Mouse (Mus musculus) cerebellum, adult 11-12 months (tissue): ENCODE results near the gene Ret.
A peak's percentile ranks its signal among the peaks of the same experiment; 100 is the strongest.

ENCODE experiments used
- DNase-seq: peaks from one replicate; pipeline ENCODE4 v3.0.0; 2022

Ret gene

DNA sequence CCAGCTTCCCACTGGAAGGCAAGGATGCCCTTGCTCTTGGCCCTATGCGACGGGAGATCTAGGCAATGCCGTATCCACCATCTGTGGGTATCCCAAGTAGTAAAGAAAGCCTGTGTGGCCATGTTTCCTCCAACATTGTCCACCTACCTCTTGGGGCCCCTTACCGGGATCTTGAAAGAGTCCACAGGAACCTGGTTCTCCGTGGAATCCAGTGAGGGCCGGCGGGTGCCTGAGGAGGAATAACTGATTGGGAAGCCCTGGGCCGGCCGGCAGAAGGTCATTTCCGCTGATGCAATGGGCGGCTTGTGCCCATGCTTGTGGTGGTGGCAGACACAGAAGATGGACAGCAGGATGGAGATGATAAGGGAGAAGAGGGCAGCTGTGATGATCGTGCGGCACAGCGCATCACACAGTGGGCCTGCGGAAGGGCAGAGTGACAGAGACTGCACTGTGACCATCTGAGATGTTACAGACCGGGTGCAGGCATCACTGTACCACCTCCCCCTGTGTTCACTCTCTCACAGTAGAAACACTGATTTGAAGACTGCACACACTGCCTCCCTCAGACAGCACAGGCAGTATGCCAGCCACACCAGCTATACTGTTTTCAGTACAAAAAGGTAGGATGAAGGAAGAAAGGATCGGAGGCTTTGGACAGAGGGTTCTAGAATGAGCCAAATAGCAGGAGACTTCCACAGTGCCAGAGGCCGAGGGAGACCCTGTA, 24.1 kb downstream of the Ret start:
- DNase-seq = no peak

DNA sequence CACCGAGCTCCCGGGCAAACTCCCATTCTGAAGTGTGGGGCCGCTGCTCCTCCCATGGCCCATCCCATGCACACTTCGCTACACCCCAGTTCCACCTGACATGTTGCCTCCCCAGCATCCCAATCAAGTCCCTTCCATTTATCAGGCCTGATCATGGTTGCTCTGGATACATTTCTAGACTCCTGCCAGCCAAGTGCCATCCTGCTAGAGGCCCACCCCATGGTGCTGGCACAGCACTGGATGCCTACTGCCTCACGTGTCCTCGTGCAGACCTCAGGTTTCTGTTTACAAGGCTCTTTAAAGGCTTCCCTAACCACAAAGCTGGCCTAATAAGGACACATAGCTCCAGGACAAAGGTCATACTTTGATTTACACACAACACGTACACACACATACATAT, 26.1 kb downstream of the Ret start:
- no peak for DNase-seq

DNA sequence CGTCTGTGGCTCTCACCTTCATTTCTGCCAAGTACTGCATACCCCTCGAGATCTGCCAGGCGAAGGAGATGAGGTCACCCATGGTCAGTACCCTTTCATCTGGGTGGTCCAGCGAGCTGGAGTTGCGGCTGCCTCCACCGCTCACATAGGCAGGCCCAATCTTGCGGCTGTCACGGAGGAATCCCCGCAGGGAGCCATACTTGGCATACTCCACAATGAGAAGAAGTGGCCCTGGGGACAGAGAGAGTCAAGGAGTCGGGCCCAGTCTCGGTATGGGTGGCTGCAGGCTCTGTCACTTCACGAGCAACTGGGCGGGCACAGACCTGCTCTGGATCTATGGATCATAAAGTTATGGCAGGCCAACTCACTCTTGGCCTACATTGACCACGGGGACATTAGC, 29.4 kb downstream of the Ret start:
- no peak for DNase-seq

DNA sequence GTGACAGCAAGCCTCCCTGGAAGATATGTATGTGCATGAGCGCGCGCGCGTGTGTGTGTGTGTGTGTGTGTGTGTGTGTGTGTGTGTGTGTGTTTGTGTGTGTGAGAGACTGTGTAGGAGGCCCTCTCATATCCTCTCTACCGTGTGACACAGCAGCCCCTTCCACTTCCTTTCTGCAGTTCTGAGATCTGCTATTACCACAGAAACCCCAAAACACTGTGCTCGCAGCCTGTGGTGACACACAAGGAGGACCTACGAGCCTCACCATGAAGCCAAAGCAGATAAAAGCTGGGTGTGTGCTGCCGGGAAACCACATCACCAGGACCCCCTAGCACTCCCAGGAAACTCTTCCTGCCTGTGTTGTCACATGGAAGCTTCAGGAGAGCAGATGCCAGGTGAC, 30.5 kb downstream of the Ret start:
- no peak for DNase-seq

DNA sequence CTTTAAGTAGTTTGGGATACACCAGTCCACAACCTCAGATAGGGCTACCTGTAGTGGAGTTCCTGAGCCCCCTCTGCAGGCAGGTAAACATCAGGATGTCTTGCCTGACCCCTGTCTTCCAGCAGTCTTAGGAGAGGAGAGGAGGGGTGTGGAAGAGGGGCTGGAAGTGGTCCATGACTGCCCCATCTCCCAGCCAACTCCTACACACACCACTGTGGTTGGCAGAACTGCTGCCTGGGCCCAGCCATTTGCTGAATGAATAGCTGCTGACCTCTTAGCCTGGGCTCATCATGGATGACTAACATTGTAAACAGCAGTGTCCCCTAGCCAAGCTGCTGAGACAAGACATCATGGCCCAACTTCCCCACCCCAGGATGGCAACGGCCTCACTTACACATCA, 32.0 kb downstream of the Ret start:
- no peak for DNase-seq

DNA sequence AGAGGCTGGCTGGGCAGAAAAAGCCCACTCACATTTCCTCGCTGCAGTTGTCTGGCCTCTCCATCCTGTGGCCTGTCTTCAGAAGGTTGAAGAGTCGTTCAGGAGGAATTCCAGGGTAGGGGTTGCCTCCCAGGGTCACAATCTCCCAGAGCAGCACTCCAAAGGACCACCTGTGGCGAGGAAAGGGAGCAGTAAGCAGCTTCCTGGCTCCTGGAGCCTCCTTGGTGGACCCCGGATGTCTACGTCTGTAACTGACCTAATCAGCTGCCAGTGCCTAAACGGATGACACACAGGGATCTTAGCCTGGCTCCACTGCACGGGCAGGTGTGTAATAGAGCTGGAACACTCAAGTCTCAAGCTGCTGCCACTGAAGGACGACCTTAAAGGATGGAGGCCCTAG, 32.8 kb downstream of the Ret start:
- no peak for DNase-seq

DNA sequence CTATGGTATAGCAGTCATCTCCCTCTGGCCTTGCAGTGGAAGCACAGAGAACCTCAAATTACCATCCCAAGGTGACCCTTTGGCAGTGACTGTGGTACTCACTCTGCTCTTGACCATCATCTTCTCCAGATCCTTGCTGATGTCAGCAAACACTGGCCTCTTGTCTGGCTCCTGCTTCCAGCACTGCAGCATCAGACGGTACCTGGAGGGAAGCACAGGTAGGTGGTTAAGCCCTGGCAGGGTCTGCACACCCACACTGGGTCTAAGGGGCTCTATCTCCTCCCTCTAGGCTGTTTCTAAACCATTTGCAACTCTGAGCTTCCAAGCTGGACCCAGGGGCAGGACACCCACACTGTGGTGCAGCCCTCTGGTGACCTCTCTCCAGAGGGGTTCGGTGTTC, 34.4 kb downstream of the Ret start:
- DNase-seq = no peak

DNA sequence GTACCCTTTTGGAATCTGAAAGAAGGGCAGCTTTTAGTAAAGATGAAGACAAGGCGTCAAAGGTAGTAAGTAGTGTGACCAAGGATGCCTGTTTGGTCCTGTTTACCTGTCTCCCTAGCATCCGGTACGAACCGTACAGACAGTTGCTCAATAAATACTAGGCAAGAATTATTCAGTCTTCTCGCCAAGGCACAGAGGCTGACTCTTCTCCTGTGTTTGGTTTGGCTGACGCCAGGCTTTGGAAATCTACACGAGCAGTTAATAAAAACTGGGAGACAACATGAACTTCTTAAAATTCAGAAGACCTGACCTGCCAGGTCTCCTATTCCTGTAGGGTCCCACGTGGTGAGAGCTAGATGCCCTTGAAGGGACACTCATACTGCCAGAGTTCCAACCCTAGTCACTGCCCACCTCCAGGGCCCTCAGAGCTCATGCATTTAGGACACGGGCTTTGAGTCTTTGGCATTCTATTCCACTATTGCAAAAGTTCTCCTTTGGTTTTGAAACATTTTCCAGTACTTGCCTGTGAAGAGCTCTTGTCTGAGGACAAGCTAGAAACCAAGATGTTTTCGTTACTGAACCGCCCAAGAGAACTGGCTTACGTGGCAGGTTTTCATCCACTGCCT, 34.9 kb downstream of the Ret start:
- no peak for DNase-seq

DNA sequence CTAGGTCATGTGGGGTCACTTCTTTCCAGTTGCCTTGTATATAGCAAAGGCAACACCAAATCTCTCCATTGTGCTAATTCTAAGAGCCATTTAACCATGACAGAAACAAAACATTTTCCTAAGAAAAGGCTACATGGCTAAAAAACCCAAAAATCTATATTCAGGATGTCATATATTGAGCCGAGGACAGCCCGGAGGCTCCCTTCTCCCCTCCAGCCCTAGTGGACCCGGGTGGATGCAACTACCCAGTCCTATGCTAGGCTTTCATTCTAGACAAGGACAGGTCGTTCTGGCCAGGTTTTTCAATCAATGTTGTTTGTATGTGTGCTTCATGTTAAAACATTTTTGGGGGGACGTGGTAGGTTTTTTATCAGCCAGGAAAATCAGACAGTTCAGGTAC, 44.4 kb downstream of the Ret start:
- no peak for DNase-seq

DNA sequence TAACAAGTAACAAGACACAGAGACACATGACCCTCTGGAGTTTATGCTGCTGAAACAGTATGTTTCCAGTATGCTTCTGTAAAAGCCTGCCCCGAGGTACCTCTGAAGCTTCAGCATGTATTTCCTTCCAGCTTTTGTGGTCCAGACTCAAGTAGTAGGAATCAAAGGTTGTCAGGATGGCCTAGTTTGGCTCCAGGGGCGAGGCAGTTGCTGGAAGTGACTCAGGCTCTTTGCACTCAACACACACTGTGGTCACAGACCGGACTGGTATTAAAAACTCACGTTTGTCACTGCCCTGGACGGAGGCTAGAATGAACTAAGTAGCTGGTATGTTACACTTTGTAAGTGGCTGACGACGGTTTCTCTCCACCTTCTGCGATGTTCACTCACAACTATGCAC, 46.5 kb downstream of the Ret start:
- no peak for DNase-seq

DNA sequence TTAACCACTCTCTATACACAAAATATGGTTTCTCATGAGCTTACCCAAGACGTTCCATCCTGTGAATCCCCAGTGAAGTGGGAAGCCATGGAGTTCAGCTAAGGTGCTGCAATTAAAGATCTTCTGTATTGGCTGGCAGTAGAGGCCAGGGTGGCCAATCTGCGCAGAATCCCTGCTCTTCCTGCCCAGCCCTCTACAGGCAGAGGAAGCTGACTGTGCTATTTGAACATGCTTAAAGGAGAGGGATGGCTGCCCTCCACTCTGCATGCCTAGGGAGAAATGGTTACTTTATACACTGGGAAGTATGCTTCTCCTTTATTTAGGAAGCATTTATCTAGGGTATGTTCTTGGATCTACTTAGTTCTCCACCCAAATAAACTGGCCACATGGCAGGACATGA, 47.0 kb downstream of the Ret start:
- no peak for DNase-seq

DNA sequence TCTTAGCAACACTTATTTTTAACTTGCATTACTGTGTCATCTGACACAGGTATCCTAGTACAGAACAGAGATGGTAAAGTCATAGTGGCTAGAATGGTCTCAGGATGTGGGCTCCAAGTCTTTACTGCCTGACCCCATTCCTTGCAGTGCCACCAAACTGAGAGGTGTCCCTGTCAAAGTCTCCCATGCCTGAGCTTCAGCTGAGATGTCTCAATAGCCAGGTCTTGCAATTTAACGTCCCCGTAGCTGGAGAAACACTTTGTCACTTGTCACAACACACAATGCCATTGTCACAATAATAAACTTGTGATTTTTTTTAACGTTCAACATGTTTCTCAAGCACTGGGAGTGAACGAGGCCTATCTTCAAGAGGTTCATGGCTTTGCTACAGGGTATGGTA, 47.4 kb downstream of the Ret start:
- DNase-seq = no peak

DNA sequence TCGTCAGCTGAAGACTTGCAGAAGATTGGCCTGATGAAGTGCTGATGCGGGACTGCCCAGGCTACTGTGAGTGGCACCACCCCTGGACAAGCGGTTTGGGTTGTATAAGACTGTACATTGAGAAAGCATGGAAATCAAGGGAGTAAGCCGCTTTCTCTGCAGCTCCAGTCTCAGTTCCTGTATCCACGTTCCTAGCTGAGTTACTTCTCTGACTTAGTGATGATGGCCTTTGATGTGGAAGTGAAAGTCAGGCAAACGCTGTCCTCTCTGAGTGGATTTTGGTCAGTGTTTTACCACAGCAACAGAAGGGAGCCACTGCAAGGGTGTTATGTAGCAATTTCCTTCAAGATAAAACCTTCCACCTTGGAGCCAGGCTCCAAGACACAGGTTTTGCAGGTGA, 56.6 kb downstream of the Ret start:
- no peak for DNase-seq

DNA sequence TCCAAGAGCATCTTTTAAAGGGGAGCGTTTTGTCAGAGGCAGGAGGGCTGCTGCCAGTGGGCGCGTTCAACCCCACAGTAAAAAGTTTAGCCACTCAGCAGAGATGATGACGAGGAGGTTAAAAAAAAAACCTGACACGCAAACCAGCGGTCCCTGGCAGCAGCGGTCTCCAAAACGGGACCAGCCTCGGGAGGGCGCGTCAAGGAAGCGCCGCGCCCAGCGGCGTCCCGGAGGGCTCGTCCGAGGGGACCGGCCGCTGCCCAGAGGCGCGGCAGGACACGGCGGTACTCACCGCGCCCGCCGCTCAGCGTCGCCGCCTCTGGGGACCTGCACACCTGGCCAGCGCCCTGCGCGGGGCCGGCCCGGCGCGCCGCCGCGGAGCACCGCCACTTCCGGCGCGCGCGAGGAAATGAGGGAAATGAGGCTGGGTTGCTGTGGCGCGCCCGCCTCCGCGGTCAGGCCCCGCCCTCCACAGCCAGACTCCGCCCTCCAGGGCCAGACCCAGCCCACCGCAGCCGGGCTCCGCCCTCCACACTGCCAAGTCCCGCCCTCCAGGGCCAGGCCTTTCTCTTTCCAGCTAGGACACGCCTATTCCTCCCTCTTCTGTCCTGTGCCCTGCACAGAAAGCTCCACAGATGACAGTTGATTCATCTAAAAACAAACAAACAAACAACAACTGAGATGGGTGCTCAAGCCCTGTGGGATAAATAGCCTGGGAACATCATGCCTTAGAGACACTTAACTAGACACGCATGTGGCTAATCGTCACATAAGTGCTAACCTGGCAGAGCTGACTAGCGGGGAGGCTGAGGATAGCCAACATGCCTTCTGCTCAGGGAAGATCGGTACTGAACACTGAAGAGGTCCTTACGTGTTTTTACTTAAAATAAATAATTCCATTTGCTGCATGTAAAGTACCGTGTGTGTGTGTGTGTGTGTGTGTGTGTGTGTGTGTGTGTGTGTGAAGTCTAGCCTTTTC, 58.5 kb downstream of the Ret start, which contains the start of gene Csgalnact2:
TSS of gene Csgalnact2 (minus strand) at position 410 of the 979 bp plus-strand sequence.
- DNase-seq = peak; percentile 89

DNA sequence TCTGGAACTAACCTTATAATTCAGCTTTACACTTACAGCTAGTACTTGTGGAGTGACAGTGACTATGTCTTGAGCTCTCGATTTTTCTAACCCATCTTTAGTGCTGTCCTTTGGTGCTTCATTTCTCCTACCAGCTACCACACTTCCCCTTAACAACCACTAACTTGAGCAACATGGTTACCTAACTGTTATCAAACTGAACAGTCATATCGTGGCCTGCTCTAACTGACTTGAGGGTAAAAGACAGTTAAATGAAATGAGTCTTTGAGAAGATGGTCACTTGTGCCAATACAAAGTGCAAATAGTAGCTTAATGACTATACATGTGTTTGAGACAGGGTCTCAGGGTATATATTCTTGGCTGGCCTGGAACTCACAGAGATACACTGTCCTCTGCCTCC, 60.4 kb downstream of the Ret start:
- DNase-seq = no peak

DNA sequence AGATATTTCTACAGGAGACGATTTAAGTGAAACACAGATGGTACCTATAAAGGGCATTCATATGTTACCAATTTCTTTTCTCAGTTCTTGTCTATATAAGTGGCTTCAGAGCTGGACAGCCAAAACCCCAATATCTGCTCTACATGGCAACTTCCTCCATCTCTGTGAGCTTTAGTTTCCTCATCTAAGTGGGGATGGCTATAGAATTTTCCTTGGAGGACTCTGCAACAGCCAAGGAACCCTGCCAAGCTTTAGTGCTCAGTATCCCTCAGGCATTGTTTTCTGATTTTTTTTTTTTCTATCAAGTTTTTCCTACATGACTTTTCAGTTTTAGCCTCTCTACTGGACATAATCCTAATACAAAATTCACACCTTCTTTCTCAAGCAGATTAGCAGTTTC, 63.1 kb downstream of the Ret start:
- DNase-seq = no peak

DNA sequence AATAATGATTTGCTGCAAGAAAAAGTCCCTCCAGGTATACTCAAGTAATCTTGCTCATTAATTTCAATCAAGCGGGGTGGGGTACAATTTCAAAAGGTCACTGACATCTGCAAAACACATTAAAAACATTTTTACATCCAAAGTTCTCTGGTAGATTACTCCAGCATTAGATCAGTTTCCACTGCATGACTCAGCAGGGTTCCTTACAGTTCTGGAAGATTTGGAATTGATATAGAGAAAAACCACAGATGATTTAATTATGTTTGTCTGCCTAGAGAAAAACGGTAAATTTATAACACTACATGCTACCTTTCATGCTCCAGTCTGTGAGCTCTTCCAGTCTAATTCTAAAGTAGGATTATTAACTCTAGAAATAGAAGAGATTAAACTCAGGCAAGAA, 67.5 kb downstream of the Ret start:
- DNase-seq = no peak

DNA sequence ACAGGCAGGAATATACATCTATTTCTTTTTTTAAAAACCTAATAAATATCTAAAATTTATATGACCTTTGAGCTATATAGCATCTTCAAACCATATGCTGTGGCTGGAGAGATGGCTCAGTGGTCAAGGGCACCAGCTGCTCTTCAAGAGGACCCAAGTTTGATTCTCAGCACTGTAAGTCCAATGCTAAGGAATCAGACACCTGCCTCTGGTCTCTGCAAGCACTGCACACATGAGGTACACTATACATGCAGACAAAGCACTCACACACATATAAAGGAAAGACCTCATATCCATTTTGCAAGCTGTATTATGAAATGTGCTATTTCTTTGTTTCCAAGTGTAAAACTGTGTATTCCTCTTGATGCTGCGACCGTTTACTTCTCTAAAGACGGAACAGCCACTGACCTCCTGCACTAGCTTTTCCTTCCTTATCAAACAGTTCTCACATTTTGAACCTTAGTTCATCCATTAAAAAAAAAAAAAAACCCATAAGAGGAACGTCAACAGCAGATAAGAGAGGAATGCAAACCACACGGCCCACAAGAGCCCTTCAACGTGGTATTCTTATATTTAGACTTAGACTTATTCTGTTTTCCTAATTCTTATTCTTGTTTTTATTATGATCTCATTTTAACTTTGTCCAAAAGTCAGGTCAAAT, 69.6 kb downstream of the Ret start:
- DNase-seq = no peak

DNA sequence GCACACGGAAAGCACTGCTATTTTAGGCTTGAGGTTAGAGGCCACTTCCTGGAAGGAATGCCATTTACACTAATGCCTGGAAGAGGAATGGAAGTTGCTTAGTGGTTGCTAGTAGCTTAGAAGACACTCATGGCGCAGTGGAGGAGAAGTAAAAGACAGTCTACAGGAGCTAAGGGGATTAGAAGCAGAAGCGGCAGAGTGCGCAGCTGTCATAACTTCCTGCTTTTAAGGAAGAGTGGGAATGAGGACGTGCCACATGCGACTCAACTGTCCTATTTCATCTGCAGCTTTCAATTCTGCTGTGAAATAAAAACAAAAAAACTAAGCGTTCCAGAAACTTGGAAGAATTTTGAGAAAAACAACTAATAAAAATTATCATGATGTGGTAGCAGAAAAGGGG, 70.3 kb downstream of the Ret start:
- no peak for DNase-seq

DNA sequence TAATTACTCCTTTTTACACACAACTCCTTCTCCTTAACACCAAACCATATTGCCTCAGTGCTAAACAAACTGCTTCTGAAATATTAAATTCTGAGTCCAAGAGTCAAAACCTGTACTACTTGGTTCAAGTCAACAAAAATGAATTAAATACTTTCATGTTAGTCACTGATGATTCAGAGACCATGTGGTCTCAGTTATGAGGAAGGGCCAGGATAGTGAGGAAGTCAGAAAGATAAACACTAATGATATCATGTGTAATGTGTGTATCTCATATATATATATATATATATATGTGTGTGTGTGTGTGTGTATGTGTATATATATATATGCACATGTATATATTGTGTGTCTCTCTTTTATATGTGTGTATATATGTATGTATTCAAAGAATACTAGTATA, 70.9 kb downstream of the Ret start:
- no peak for DNase-seq

DNA sequence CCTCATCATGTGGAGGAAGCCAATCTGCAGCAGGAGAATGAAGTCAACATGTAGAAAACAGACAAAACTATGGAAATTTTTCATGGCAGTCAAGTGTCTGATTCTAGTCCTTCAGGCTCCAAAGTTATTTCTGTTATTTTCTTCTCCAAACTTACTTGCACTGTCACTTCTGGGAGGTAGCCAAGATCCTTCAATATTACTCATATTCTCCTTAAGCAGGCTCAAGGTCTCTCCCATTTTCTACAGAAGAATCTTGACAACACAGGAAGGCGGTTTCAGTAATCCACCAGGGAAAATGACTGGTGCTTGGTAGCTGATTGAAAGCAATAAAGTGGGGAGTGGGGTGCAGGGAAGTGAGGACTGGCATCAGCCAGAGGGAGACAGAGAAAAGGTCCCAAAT, 74.8 kb downstream of the Ret start:
- DNase-seq = no peak

DNA sequence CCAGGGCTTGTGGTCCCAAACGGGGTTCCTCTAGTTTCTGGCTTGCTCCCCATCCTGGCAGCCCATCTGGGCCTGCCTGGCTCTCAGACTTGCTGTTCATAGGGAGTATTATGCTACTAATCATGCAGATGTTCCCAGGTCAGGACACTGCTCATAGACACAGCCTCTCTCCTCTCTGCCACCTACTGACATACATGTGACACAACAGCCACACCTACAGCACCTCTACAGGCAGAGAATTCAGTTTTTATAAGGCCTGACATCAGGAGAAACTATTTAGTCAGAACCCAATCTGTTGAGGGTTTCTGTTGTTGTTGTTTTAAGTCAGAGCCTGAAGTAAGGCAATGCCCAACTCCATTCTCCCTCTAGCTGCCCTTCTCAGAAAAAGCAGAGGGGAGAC, 85.7 kb downstream of the Ret start:
- no peak for DNase-seq
